Mouse (Mus musculus) MEL (cell line): ENCODE data around the gene A030005K14Rik.

Experiments
- CHD1 ChIP-seq: IDR thresholded peaks from 2 replicates; pipeline ENCODE4 v1.6.1; 2012; ENCODE audit warnings: low read depth, mild to moderate bottlenecking, inconsistent platforms, low read length, improper control_type of control experiment
- CTCF ChIP-seq, 3 experiments: IDR thresholded peaks in 2 of 3; conservative IDR thresholded peaks in 1 of 3; 2 replicates each; pipeline ENCODE4 v1.5.1; 2011 to 2012; ENCODE audit warnings: low read length in 3 of 3, low read depth in 2 of 3, mild to moderate bottlenecking in 2 of 3, improper control_type of control experiment in 1 of 3, inconsistent platforms in 1 of 3, mixed read lengths in 1 of 3, moderate library complexity in 1 of 3; ENCODE audit not compliant: control insufficient read depth in 1 of 3, insufficient read depth in 1 of 3, poor library complexity in 1 of 3, severe bottlenecking in 1 of 3
- E2F4 ChIP-seq: IDR thresholded peaks from 2 replicates; pipeline ENCODE4 v1.6.1; 2011; ENCODE audit warnings: low read depth, low read length, improper control_type of control experiment, borderline replicate concordance
- HCFC1 ChIP-seq: IDR thresholded peaks from 2 replicates; pipeline ENCODE4 v1.6.1; 2012; ENCODE audit warnings: low read depth, mild to moderate bottlenecking, inconsistent platforms, low read length, improper control_type of control experiment, moderate library complexity
- KAT2A ChIP-seq: conservative IDR thresholded peaks from 2 replicates; pipeline ENCODE4 v1.6.1; 2012; ENCODE audit warnings: low read depth, low read length, improper control_type of control experiment, inconsistent platforms
- MAX ChIP-seq: IDR thresholded peaks from 2 replicates; pipeline ENCODE4 v1.6.1; 2011; ENCODE audit warnings: low read length, improper control_type of control experiment
- POLR2A ChIP-seq, 2 experiments: IDR thresholded peaks; 2 replicates each; pipeline ENCODE4 v1.6.1; 2011 to 2012; ENCODE audit warnings: low read length in 2 of 2, mild to moderate bottlenecking in 2 of 2, control low read depth in 1 of 2, improper control_type of control experiment in 1 of 2, low read depth in 1 of 2, moderate library complexity in 1 of 2; ENCODE audit not compliant: control insufficient read depth in 1 of 2, insufficient read depth in 1 of 2, poor library complexity in 1 of 2
- POLR2AphosphoS5 ChIP-seq: IDR thresholded peaks from 2 replicates; pipeline ENCODE4 v1.6.1; 2012; ENCODE audit warnings: low read depth, borderline replicate concordance, mild to moderate bottlenecking, inconsistent platforms, low read length, moderate library complexity, mixed read lengths
- RAD21 ChIP-seq: IDR thresholded peaks from 2 replicates; pipeline ENCODE4 v1.6.1; 2011; ENCODE audit warnings: mild to moderate bottlenecking, low read depth, low read length, improper control_type of control experiment
- RCOR1 ChIP-seq: IDR thresholded peaks from 2 replicates; pipeline ENCODE4 v1.6.1; 2012; ENCODE audit warnings: low read depth, mild to moderate bottlenecking, inconsistent platforms, low read length, improper control_type of control experiment
- ZKSCAN1 ChIP-seq: IDR thresholded peaks from 2 replicates; pipeline ENCODE4 v1.6.1; 2012; ENCODE audit warnings: low read depth, mild to moderate bottlenecking, inconsistent platforms, low read length, improper control_type of control experiment, moderate library complexity

DNA sequence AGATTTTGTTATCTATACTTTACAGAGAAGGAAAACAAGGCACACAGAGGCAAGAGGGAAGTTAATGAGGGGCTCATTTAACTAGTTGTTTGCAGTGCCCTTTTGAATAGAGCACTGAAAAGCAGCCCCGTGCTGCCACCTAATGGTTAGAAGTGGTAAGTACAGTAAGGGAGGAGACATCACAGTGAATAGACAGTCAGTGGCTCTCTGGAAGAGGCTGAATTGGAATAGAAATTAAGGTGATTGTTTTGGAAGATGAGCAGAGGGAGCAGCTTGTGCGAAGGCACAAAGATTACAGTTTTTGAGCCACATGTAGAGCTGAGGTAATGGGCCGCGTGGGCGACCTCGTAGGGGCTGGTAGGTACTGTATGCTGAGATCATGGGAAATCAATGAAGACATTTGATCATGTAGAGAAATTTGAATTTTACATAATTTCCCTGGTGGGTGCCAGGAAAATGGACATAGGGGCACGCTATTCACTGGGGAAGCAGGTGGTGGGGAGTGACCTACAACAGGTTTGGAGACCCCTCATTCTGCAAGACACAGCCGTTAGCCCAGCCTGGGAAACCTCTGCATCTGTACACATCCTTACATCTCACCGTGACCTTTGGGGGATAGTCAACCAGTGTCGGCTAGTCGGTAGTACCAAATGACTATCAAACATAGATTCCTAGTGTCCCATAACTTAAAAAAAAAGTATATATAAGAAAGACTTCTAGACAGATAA is 17.2 kb upstream of the A030005K14Rik start:
- TF ChIP-seq RAD21 (peak; percentile 78), RCOR1 (no peak), CTCF (IDR thresholded peaks at IDR 0.05 in 2 of 3, conservative IDR thresholded peaks at IDR 0.05 in 1 of 3; ENCODE audit: control insufficient read depth in 1 of 3, insufficient read depth in 1 of 3, low read depth in 2 of 3, low read length in 3 of 3, poor library complexity in 1 of 3, severe bottlenecking in 1 of 3) (peak; percentile 53 to 87 (median 79)), HCFC1 (no peak), POLR2AphosphoS5 (no peak), CHD1 (no peak), E2F4 (no peak), POLR2A (IDR thresholded peaks at IDR 0.05; ENCODE audit: control insufficient read depth in 1 of 2, insufficient read depth in 1 of 2, low read depth in 1 of 2, low read length in 2 of 2, poor library complexity in 1 of 2) (no peak), ZKSCAN1 (no peak), MAX (no peak), KAT2A (no peak)
